Mouse (Mus musculus) liver, embryonic 13.5 days (tissue): ENCODE results near the gene Cadm4. TPM values are rescaled to one million over a fixed set of nuclear protein-coding genes. Genes with fewer than 3 reads are reported as not detected.

Source experiments
- ATAC-seq: fragments of 200-750 bp; cut with Nextera tagmentation; 2 replicates; pipeline ENCODE4 v1.8.0; 2017; ENCODE audit warnings: low read depth, mild to moderate bottlenecking, moderate number of reproducible peaks, moderate library complexity
- DNase-seq: peaks from one replicate; pipeline ENCODE4 v3.0.0; 2022
- H3K27ac ChIP-seq: fragments of 300-500 bp; sonication (generic); 2 replicates; pipeline ENCODE4 v1.5.1; 2015; ENCODE audit warnings: moderate library complexity, mild to moderate bottlenecking, inconsistent platforms
- H3K27me3 ChIP-seq: fragments of 300-500 bp; sonication (generic); 2 replicates; pipeline ENCODE4 v1.6.1; 2015; ENCODE audit warnings: mild to moderate bottlenecking, inconsistent platforms
- H3K36me3 ChIP-seq: fragments of 300-500 bp; sonication (generic); 2 replicates; pipeline ENCODE4 v1.6.1; 2015; ENCODE audit warnings: mild to moderate bottlenecking, inconsistent platforms
- H3K4me1 ChIP-seq: fragments of 300-500 bp; sonication (generic); replicated peaks from 2 replicates; pipeline ENCODE4 v1.6.1; 2015; ENCODE audit warnings: inconsistent platforms
- H3K4me2 ChIP-seq: fragments of 300-500 bp; sonication (generic); 2 replicates; pipeline ENCODE4 v1.6.1; 2015; ENCODE audit warnings: inconsistent platforms, mild to moderate bottlenecking, moderate library complexity
- H3K4me3 ChIP-seq: fragments of 300-500 bp; sonication (generic); replicated peaks from 2 replicates; pipeline ENCODE4 v1.5.1; 2015; ENCODE audit warnings: mild to moderate bottlenecking, inconsistent platforms
- H3K9ac ChIP-seq: fragments of 300-500 bp; sonication (generic); 2 replicates; pipeline ENCODE4 v1.6.1; 2015; ENCODE audit warnings: mild to moderate bottlenecking, inconsistent platforms
- H3K9me3 ChIP-seq: fragments of 300-500 bp; sonication (generic); replicated peaks from 2 replicates; pipeline ENCODE4 v1.6.1; 2016; ENCODE audit warnings: inconsistent platforms
- whole genome bisulfite sequencing: fragments of 180-500 bp; shearing (Covaris S2); methylation state at CpG from one replicate; pipeline ENCODE4 v1.1.7; 2015; ENCODE audit not compliant: insufficient replicate concordance; 5-methylcytosine and 5-hydroxymethylcytosine counted together
- polyA plus RNA-seq: library from polyadenylated mRNA; unstranded; fragments of >200 nt; fragmentation: Nextera tagmentation; extraction: Ambion mirVana; gene quantifications from 2 replicates; pipeline ENCODE4 v1.2.1, GENCODE M21; 2015

Cadm4 gene
- polyA plus RNA-seq, 1 experiment from 2014 or later: 0.20 TPM

DNA sequence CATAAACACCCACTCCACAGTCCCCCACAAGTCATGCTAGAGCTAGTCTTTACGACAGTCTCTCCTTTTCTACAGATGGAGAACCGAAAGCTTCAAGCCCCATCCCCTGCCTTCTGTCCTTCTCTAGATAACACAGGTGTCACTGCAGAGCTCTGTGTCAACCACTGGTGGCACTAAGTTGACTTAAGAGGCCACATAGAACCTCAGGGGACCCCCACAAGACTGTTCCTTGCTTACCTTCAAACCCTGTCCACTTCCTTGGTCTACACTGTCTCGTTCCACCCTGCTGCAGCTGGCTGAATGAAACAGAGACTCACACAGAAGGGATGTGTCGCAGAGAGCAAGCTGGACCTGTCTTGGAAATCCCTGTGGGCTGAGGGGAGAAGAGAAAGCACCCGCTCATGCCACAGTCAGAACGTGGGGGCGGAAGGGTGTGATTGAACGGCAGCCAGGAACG, 29.9 kb upstream of the Cadm4 start, which contains the start of gene Irgc1:
Gene Irgc1, minus strand, starts transcription at position 443 of the 457 bp plus-strand sequence.
- H3K4me1 ChIP-seq: peaks cover 17% of the 10 kb centered on the region
- no peak within 1 kb of the TSS for H3K9ac ChIP-seq
- no peak for DNase-seq
- H3K4me2 ChIP-seq: no peak within 1 kb of the TSS
- 59% methylated on average over 9 of the region's 9 CpGs for WGBS
- no peak for ATAC-seq
- no peak within 1 kb of the TSS for H3K27ac ChIP-seq
- H3K9me3 ChIP-seq: no peaks in the 10 kb centered on the region
- peaks cover 6% of the 10 kb centered on the region for H3K27me3 ChIP-seq
- H3K36me3 ChIP-seq: no peaks in the 10 kb centered on the region
- no peak within 1 kb of the TSS for H3K4me3 ChIP-seq

DNA sequence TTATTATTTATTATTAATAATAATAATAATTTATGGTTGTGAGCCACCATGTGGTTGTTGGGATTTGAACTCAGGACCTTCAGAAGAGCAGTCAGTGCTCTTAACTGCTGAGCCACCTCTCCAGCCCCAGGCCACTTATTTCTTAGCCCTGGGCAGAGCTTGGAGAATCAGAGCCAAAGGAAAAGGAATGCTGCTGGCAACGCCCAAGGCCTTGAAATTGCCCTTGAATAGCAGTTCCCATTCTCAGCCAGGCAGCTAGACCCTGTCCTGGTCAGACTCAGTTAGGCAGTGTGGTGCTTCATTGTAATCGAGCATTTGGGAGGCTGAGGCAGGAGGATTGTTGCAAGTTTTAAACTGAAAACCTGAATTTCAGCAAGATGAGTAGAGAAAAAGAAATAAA, 27.6 kb upstream of the Cadm4 start:
- Histone ChIP-seq H3K4me1 (peaks cover 17% of the 10 kb centered on the region), H3K9me3 (no peaks in the 10 kb centered on the region), H3K27ac (no peak overlapping the region), H3K27me3 (peaks cover 4% of the 10 kb centered on the region), H3K36me3 (no peaks in the 10 kb centered on the region), H3K9ac (no peak overlapping the region), H3K4me2 (no peak overlapping the region), H3K4me3 (no peak overlapping the region)
- no peak for ATAC-seq
- WGBS: 44% methylated on average over 2 of the region's 2 CpGs
- DNase-seq: no peak

DNA sequence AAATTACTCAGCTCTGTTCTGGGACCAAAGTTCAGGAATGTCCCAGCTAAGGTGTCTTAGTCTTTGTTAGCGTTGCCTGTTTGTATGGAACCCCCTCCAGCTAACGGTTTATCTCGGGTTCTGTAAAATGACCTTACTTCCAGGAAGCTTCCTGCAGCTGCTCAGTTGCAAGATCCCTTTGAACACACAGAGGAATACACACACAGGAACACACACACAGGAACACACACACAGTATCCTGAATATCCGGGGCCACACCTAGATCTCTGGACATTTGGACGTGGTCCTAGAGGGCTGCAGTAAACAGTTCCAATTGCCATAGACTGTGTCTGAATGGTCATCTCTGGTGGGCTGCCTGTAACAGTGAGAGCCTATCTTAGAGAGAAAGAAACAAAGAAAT, 26.1 kb upstream of the Cadm4 start:
- no peak for DNase-seq
- H3K9ac ChIP-seq: no peak overlapping the region
- no peaks in the 10 kb centered on the region for H3K9me3 ChIP-seq
- WGBS: 60% methylated on average over 5 of the region's 5 CpGs
- no peak for ATAC-seq
- no peak overlapping the region for H3K4me2 ChIP-seq
- H3K27me3 ChIP-seq: peaks cover 4% of the 10 kb centered on the region
- H3K27ac ChIP-seq: no peak overlapping the region
- H3K4me1 ChIP-seq: peaks cover 15% of the 10 kb centered on the region
- H3K4me3 ChIP-seq: no peak overlapping the region
- H3K36me3 ChIP-seq: no peaks in the 10 kb centered on the region

DNA sequence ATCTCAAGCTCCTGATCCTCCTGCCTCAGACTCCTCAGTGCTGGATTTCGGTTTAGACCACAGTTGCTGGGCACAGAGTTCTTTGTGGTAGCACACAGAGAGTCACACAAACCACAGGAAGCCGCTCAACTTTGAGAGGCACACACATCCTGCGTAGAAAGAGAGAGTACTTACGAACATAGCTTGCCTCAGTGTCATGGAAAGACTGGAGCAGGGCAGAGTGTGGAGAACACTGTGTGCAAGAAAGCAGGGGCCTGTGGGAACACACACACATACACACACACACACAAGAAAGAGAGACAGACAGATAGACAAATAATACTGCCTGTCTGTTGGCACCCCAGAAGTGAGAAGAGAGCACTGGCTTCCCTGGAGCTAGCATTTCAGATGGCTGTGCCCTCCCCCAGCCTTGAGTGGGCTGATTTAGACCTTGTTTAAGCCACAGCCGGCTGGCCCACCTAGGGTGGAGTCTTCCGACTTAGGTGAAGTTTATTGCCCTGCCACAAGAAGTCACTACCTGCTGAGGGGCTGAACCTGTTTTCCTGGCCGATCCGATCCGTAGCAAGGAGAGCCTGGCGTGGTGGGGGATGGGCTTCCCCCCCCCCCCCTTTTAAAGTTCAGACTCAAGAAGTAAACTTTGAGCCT, 24.0 kb upstream of the Cadm4 start:
- Histone ChIP-seq H3K27ac (no peak overlapping the region), H3K9ac (no peak overlapping the region), H3K4me2 (no peak overlapping the region), H3K4me3 (no peak overlapping the region), H3K9me3 (no peaks in the 10 kb centered on the region), H3K27me3 (peaks cover 11% of the 10 kb centered on the region), H3K4me1 (peaks cover 17% of the 10 kb centered on the region), H3K36me3 (no peaks in the 10 kb centered on the region)
- ATAC-seq: no peak
- no peak for DNase-seq
- WGBS: 33% methylated on average over 10 of the region's 10 CpGs

DNA sequence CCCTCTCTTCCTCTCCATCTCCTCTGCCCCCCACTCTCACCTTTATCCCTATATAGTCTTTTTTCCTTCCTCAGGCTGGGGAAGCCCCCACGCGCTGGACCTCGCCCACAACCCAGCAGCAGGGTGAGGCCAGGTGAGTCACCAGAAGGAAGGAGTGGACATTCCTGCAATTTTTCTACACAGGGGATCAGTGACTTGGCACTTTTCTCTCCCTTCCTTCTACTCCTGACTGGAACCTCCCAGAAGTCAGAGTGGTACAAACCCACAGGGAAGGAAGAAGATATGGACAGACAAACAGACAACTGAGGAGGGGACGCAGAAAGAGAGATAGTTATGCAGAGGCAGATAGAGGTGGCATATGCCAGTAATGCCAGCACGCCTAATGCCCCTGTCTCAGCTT, 22.4 kb upstream of the Cadm4 start:
- WGBS: 53% methylated on average over 5 of the region's 5 CpGs
- Histone ChIP-seq H3K27ac (no peak overlapping the region), H3K4me2 (no peak overlapping the region)

DNA sequence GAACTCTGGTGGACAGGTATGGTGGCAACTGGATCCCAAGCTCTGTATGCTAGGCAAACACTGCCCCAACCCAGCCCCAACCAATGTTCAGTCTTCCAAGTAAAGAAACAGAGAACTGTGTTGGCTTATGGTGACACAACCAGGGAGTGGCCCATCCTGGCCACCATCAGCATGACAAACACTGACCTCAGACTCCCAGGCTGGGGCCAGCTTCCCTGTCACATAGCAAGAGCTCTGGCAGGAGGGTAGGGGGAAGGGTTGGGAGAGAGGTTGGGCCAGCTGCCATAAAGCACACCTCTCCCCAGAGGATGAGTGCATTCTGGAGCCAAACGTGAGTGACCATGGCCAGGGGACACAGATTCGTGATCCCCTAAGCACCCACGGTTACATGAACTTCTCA, 22.0 kb upstream of the Cadm4 start:
- peak; percentile 34; the same call in 1 of the 2 replicates for ATAC-seq
- DNase-seq: no peak

More for the DNA sequence above, 22.4 kb upstream of the Cadm4 start:
- DNase-seq (no peak), ATAC-seq (no peak)
- H3K27me3 ChIP-seq: peaks cover 15% of the 10 kb centered on the region
- H3K4me1 ChIP-seq: peaks cover 18% of the 10 kb centered on the region
- H3K9me3 ChIP-seq: no peaks in the 10 kb centered on the region
- no peaks in the 10 kb centered on the region for H3K36me3 ChIP-seq
- H3K4me3 ChIP-seq: no peak overlapping the region
- H3K9ac ChIP-seq: no peak overlapping the region

DNA sequence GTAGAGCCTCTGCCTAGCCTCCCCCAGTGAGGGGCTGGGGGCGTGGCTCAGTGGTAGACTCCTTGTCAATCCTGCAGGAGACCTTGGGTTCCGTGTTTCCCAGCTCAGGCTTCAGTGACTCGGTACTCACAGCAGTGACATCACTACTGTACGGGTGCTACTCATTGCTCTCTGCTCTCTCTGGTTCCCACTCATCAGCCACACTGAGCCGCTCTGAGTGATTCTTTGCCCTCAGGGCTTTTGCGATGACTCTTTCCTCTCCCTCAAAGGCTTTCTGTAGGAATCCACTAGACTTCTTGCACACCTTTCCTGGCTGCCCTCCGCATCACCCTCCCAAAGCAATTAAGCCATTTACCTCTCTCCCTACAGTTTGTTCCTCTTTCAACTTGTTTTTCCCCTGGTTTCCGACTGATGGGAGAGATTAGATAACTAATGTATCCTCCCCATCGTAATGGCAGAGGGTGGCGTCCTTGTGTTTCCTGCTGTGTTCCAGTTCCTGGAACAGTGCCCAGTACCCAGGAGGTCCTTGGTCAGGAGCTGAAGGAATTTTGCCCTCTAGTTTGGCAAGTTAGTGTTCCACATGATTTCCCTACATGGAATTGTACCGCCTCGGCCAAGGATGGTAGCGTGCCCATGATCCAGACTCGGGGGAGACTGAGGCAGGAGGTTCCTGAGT, 20.3 kb upstream of the Cadm4 start:
- Histone ChIP-seq H3K4me1 (peaks cover 18% of the 10 kb centered on the region), H3K36me3 (no peaks in the 10 kb centered on the region), H3K27ac (no peak overlapping the region), H3K9me3 (no peaks in the 10 kb centered on the region), H3K4me2 (no peak overlapping the region), H3K4me3 (no peak overlapping the region), H3K9ac (no peak overlapping the region), H3K27me3 (peaks cover 15% of the 10 kb centered on the region)
- 25% methylated on average over 14 of the region's 14 CpGs for WGBS
- DNase-seq (no peak), ATAC-seq (no peak)

More for the DNA sequence above, 22.0 kb upstream of the Cadm4 start:
- H3K4me1 ChIP-seq: peaks cover 18% of the 10 kb centered on the region
- no peaks in the 10 kb centered on the region for H3K36me3 ChIP-seq
- H3K4me2 ChIP-seq: no peak overlapping the region
- H3K9ac ChIP-seq: no peak overlapping the region
- 59% methylated on average over 3 of the region's 3 CpGs for WGBS
- H3K4me3 ChIP-seq: no peak overlapping the region
- H3K9me3 ChIP-seq: no peaks in the 10 kb centered on the region
- H3K27ac ChIP-seq: no peak overlapping the region
- H3K27me3 ChIP-seq: peaks cover 15% of the 10 kb centered on the region

DNA sequence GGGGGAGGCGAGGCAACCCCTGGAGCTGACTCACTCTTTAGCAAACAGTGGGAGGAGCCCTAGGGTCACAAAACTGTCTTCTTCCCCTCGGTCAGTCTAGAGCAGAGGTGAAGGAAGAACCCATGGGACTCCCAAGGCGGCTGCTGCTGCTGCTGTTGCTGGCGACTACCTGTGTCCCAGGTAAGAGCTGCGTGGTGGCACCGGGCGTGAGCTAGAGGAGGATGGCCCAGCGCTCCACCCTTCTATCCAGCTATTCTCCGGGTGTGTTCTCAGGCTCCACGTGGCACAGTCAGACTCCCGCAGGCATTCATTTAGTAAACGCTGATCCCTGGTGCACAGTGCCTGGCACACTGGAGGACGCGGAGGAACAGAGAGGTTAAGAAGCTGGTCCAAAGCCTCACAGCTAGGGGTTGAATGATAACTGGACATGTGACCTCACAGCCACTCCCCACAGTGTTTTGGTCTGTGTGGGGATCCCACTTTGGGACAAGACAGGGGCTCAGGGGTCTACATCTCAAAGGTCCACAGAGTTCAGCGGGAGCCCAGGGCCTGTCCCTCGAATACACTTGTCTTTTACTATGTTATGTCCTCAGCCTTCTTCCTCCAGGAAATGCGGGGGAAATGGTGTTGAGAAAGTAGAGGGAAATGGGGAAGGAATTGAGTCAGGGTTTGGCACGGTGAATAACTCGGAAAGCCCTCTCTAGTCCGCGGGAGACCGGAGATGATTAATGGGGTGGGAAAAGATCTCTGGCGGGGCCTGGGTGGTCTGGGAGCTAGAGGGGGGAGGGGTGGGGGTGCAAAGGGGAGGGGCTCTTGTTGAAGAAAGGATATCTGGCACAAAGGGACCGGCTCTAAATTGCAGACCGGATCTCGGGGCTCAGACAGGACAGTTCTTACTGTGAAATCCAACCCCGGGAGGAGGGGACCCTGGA, 19.2 kb upstream of the Cadm4 start, which contains the start of gene Plaur:
Gene Plaur, plus strand, starts transcription at position 97 of the 932 bp plus-strand sequence.
- Histone ChIP-seq H3K4me1 (peaks cover 18% of the 10 kb centered on the region), H3K9ac (0 out of 2 replicates have a peak within 1 kb of the TSS, but pooled peaks have one; percentile 30), H3K27me3 (peaks cover 15% of the 10 kb centered on the region), H3K4me3 (peak within 1 kb of the TSS; percentile 38), H3K9me3 (no peaks in the 10 kb centered on the region), H3K36me3 (no peaks in the 10 kb centered on the region), H3K27ac (0 out of 2 replicates have a peak within 1 kb of the TSS, but pooled peaks have one; percentile 50), H3K4me2 (peak within 1 kb of the TSS; percentile 55)
- DNase-seq (no peak), ATAC-seq (0 out of 2 replicates have a peak, but pooled peaks have one; percentile 41)
- under 1% methylated on average over 27 of the region's 27 CpGs for WGBS

DNA sequence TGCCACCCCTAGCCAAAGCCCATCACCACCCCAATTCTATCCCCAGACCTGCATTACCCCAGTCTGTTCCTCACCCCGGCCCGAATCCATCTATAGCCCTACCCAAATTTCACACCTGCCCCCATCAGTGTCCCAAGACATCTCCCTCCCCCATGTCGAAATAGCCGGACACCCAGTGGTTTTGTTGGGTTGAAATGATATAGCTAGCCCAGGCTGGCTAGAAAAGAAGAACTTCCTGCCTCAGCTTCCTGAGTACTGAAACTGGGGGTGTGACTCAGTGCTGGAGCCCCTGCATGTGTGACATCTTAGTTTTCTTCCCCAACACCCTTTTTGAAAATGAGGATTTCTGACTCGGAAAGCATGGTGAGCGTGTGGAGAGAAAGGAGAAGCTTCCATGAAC, 15.0 kb upstream of the Cadm4 start:
- no peaks in the 10 kb centered on the region for H3K9me3 ChIP-seq
- H3K27me3 ChIP-seq: peaks cover 11% of the 10 kb centered on the region
- no peak for DNase-seq
- H3K9ac ChIP-seq: no peak overlapping the region
- no peaks in the 10 kb centered on the region for H3K36me3 ChIP-seq
- H3K4me3 ChIP-seq: no peak overlapping the region
- 50% methylated on average over 6 of the region's 6 CpGs for WGBS
- H3K4me2 ChIP-seq: no peak overlapping the region
- no peak overlapping the region for H3K27ac ChIP-seq
- ATAC-seq: no peak
- peaks cover 7% of the 10 kb centered on the region for H3K4me1 ChIP-seq

DNA sequence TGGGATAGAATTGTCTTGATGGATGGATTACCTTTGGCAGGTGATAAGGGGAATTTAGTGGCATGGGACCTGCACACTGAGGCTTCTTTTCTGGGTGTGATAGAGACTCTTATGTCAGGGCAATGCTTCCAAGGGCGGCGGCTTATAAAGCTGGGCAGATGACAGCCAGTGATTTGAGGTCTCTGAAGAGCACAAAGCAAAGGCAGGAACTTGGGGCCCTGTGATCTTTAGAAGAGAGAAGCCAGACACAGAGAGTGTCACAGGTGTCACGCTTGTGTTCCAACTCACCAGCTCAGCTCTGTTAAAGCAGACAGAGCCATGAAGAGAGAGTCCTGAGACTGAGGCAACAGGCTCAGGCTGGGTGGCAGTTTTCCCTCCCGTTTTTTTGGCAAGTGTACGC, 13.9 kb upstream of the Cadm4 start:
- no peak for DNase-seq
- Histone ChIP-seq H3K9ac (no peak overlapping the region), H3K27ac (no peak overlapping the region), H3K4me3 (no peak overlapping the region), H3K36me3 (no peaks in the 10 kb centered on the region), H3K9me3 (no peaks in the 10 kb centered on the region), H3K4me1 (peaks cover under 1% of the 10 kb centered on the region; the same call in 1 of the 2 replicates), H3K4me2 (no peak overlapping the region), H3K27me3 (peaks cover 3% of the 10 kb centered on the region; the same call in 1 of the 2 replicates)
- ATAC-seq: no peak
- WGBS: 71% methylated on average over 5 of the region's 5 CpGs

DNA sequence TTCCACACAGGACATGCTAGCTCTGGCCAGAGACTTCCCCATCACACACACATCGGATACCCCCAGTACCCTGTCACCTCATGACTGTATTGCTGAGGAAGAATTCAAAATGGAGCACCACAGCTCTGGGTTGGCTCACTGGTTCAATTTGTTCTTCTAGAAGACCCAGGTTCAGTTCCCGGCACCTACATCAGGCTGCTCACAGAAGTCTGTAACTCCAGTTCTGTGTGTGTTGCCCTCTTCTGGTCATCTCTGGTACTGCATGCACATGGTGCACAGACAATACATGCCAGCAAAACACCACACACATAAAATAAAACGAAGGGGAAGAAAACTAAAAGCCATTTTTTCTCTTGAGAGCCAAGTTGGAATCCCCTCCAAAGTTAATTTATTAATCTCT, 12.7 kb upstream of the Cadm4 start:
- Histone ChIP-seq H3K4me3 (no peak overlapping the region), H3K9ac (no peak overlapping the region), H3K36me3 (no peaks in the 10 kb centered on the region), H3K9me3 (no peaks in the 10 kb centered on the region), H3K27ac (no peak overlapping the region), H3K4me1 (no peaks in the 10 kb centered on the region), H3K27me3 (no peaks in the 10 kb centered on the region), H3K4me2 (no peak overlapping the region)
- ATAC-seq (no peak), DNase-seq (no peak)
- 64% methylated on average over 3 of the region's 3 CpGs for WGBS
